Mouse (Mus musculus) cerebellum, adult 11 months (tissue): Measurements from ENCODE around the gene Myocd.

Experiments
- DNase-seq: peaks from one replicate; pipeline ENCODE4 v3.0.0; 2022

Myocd gene

GRCm38 (mm10) chr11:65135251-65135739 is 134.5 kb downstream of the Myocd start:
- DNase-seq, result peak; percentile 52

DNA sequence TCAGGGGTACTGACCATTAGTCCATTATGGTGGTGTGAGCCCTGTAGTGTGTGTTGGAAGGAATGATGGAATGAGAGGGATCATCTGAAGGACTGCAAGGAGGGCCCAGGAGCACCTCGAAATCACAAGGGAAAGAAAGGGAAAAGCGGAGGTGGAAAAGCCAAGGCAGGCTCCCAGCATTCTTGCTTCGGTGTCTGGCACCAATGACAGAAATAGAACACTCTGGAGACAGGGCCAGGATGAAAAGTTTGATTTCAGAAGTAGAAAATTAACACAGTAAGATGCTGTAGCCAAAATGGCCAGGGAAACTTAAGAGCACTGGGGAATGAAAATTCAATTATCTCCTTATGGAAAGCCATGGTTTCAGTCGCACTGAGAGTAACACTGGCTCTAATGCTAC is 136.1 kb downstream of the Myocd start:
- no peak for DNase-seq

GRCm38 (mm10) chr11:65129110-65129509 is 140.7 kb downstream of the Myocd start:
- no peak for DNase-seq

DNA sequence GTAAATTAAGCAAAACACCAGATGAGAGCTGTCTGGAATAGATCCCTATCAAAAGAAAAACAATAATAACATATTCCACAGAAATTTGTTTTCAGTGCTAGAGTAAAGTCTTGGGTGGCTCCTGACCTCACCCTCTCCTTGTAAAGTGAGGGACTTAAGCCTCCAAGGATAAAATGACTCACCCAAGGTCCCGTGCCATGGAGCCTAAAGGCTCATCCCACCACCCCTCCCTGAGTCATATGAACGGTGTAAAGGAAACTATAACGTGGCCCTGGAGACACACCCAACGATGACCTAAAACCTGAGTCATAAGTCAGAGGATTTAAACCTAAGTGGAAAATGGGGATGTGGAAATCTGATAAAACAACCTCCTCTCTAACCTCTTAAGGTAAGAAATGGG is 141.1 kb downstream of the Myocd start:
- DNase-seq, result no peak

- peak; percentile 30 for DNase-seq
Observed at GRCm38 (mm10) chr11:65126566-65126965, 143.2 kb downstream of the Myocd start.
